Mouse (Mus musculus) kidney, postnatal 4 days (tissue): ENCODE data around the gene Olfr16.

Experiments
- DNase-seq, 2 experiments: peaks; one replicate each; pipeline ENCODE4 v3.0.0; 2021; ENCODE audit warnings: mixed read lengths in 2 of 2

Olfr16 gene

DNA sequence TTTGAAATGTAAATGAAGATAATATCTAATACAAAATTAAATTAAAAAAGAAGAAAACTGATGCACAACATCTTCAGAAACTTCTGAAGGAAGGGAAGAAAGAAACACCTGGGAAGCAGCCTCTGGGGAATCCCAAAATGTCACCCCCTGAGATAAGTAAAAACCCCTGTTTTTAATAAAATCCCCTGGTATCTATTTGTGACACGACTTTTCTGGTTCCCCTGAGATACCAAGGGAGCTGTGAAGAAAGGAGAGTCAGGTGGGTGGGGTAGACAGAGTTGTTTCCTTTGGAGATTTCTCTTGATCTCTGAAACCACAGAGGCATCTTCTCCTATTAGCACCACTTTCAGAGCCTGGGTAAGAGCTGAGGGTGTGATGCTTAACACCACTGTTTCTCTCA, at the start of gene Olfr16:
Gene Olfr16, plus strand, starts transcription at position 250 of the 400 bp plus-strand sequence.
- no peak for DNase-seq

DNA sequence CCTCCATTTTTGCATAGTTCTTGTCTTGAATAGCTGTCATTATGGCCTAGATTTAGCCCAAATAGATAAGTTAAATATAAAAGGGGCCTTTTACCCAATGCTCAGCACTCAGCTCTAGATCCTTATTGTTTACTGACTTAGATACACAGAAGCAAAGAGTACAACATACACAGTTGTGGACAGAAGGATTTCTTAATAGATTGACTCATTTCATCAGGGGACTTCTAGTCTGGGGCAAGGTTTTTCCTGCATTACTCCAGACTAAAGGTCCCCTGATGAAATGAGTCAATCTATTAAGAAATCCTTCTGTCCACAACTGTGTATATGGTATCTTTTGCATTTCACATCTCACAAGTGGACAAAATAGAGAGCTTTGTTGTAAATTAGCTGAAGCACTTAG, 46.9 kb upstream of the Olfr16 start:
- DNase-seq, result no peak

DNA sequence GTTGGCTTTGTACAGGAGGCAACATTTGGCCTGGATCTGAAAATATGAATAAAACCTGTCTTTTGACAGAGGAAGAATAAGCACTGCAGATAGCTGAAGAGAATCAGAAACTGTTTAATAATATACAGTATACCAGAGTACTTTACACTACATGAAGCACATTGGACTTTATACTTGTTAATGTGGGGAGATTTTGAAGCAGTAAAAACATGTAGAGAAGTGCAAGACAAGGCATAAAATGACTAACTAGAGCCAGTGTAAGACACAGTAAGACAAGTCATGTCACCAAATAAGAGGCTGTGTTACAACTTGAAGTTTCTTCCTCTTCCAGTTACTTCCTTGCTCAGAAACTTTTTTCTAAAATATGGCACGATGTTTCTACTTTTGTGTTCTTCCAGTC, 33.1 kb upstream of the Olfr16 start:
- no peak for DNase-seq

DNA sequence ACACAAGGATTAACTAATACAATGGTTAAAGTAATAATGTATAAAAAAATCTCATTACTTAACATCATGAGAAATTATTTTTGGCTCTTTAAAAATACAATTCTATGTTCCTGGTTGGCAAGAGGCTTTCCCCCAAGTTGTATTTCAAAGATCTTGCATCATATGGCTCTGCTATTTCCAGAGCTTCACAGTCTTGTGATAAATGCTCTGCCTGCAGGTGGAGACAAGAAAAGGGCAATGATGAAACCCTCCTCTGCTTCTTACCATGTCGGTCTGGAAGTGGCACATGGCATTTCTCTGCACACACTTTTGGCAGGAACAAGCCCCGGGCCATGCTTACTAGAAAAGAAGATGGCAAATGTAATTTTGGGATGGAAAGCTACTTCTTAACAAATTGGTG, 31.8 kb upstream of the Olfr16 start:
- DNase-seq, result no peak

DNA sequence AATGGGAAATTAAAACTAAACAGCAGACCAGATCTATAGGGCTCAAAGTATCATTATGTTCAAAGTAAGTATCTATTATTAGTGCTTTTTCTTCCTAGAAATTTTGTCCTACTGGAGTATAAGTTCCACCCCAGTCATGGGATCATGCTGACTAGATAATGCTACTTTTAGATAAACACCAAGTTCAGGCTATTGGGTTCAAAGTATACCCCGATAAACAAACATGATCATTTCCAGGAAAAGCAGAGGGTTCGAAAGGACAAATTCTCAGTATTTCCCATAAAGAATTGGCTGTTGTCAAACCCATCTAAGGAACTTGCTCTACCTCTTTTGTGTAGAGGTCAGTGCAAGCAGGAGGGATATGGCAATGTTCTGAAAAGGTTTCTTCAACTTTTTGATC, 18.0 kb upstream of the Olfr16 start:
- DNase-seq, result no peak

DNA sequence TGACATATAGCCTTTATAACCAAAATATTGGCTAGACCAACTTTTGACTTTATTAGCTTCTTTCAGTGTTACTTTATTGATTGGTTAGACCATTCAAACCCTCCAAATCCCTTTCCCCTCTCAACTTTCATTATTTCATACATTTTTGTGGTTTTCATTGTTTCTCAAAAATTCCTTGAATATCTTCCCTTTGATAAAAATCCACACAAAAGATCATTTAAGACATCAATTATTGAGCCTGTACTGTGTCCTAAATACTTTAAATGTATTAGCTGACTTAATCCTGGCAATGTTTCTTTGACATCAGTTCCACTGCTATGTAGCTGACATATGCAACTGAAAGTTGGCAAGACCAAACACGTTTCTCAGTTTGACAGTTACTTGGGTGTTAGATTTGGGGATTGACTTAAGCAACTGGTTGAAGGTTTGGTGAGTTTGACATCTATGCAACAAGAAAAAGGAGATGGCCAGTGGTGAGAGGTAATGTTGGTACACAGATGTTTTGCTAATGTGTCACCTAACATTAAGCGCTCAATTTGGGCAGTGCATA, 1.0 kb downstream of the Olfr16 start:
- no peak for DNase-seq

DNA sequence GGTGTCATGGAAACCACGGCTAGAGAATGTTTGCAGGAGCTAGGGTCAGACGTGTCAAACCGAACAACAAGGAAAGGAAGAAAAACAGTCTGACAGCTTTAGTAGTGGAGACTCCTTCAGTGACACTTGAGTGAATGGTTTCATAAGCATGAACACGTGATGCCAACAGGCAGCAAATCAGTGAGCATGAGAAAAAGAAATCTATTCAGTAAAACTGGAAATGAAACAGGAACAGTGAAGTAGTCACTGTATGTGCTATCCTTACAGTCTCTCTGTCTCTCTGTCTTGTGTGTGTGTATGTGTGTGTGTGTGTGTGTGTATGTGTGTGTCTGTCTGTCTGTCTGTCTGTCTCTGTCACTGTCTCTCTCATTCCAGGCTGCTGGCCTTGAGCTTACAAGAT, 5.2 kb downstream of the Olfr16 start:
- no peak for DNase-seq

DNA sequence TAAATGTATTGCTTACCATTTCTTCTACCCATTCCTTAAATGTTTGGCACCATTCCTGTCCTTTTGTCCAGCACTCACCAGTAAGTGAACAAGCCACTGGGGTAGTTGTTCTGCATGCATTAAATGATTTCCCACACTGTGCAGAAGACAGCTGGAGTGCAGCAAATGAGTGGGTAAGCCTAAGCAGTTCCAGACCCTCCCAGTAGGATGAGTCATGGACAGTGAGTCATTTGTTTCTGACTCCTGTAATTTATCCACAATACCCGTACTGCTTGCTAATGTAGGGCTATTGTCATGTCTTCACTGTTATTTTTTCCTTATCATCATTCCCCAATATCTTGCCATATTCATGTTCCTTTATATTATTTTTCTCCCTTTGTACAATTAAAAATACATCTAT, 10.2 kb downstream of the Olfr16 start:
- no peak for DNase-seq

DNA sequence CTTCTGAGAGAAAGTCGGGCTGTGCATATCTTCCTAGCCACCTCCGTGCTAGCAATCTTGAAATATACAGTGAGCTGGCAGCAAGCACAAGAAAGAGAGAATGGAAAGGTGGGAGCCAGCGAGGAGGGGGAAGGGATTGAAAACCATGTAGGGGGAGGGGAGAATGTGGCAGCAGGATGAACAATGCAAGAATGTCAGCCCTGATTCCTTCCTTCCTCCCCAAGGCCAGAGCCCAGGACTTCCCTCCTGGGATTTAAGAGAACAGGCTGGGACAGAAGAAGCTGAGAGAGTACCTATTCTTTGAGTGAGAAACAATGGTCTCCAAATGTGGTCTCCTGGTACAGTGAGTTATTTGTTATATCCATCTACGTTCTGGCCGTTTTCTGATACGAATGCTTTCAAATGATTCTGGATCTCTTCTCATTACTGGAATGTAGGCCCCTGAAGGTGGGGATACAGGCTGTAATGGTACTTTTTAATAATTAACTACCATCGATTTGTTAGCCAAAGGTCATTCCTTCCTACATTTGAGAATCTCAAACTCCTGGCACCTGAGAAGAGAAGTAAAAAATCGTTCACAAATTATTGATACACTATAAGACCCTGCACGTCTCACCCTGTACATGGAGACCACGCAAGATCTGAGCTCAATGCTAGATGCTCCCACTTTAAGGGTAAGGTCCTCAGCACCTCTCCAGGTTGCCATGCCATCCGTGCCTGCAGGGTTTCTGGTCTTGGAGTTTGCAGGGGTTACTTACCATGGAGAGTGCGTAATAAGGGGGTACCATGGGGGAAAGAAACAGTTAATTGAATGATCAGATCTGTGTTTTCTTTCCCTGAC, 39.8 kb downstream of the Olfr16 start:
- DNase-seq, result no peak

DNA sequence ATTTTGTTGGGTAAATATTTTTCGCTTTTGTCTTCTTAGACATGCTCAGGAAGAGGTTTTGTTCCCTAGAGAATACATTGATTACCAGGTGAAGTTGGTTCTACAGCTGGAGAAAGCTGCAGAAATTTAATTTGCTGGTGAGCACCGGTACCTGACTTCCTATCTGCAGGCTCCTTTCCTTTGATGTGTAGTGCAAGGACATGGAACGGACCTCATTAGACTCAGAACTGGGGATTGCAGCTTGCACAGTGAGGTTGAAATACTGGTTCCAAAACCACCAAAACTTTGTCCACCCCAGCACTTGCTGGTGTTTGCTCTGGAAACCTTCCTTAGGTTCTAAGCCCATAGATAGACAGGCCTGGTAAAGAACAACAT, 40.4 kb downstream of the Olfr16 start:
- DNase-seq, result no peak
